Mouse (Mus musculus): ENCODE data around the gene Acot13.
"Not testable (repeated sequence)": the region's sequence is repeated elsewhere in the genome, so short reads cannot be mapped to it uniquely, and the experiment has no call there.

The Acot13 gene

GRCm38 (mm10) chr13:24778706-24779380 is 52.5 kb downstream of the Acot13 start:
- DNase-seq: no peak

- no peak for DNase-seq
Measured at GRCm38 (mm10) chr13:24778026-24778425, 53.3 kb downstream of the Acot13 start.

GRCm38 (mm10) chr13:24776146-24776844 is 55.0 kb downstream of the Acot13 start:
- DNase-seq: peak; percentile 52 to 63

- DNase-seq: not testable (repeated sequence)
Measured at GRCm38 (mm10) chr13:24771482-24771881, 59.9 kb downstream of the Acot13 start.
